Mouse (Mus musculus): ENCODE results near the gene Cabp2. TPM values are rescaled to one million over a fixed set of nuclear protein-coding genes. Genes with fewer than 3 reads are reported as not detected.

Cabp2 gene
- total RNA-seq (2023) = not detected

GRCm38 (mm10) chr19:4081394-4081793 is at the start of gene Cabp2:
Gene Cabp2, plus strand, starts transcription at chr19:4081578.

GRCm38 (mm10) chr19:4037788-4038232 is 43.6 kb upstream of the Cabp2 start, which contains the start of gene Gstp1:
Gene Gstp1, minus strand, starts transcription at chr19:4037985.

DNA sequence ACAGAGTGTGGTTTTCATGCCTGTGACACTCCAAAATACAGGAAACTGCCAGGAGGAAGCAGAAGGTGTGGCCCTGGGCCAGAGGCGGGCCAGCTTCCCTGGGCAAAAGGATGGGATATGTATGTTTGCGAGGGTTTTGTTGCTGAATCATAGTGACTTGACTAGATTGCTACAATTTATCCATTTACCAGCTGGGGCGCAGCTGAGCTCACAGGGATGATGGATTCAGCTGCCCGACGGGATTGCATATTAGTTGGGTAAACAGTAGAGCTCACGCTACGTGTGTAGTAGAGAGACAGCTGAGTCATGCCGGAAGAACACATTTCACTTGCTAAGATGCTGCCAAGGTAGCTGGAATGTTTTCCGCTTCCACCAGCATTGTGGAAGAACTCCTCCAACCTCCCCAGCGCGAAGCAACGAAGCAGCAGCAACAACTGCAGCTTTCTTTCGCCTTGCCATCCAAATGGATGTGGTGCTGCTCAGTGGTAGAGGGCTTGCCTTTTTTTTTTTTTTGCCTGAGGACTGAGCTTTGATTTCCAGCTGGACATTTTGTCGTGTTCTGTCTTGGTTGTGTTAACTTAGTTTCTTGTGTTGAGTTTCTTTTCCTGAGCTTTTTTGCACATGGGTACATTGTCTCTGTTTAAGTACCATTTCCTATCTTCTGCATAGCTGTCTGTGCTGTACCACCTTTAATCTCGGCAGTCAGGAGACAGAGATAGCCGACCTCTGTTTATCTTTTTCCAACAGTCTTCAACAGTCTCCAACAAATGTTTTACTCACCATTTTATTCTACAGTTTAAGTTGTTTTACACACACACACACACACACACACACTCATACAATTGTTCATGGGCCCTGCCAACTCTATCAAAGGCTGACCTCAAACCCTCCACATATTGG is 35.2 kb upstream of the Cabp2 start, which contains the start of gene Gstp2:
Gstp2 (minus strand) TSS at position 58 of the 900 bp plus-strand sequence.

GRCm38 (mm10) chr19:4059069-4059740 is 22.2 kb upstream of the Cabp2 start, which contains the start of gene Gstp3:
Gene Gstp3, minus strand, starts transcription at chr19:4059569.

GRCm38 (mm10) chr19:4096642-4097440 is 15.5 kb downstream of the Cabp2 start, which contains the start of gene Cdk2ap2:
Gene Cdk2ap2, plus strand, starts transcription at chr19:4097182.

GRCm38 (mm10) chr19:4099837-4100717 is 18.7 kb downstream of the Cabp2 start, which contains the start of gene Pitpnm1:
Gene Pitpnm1, plus strand, starts transcription at chr19:4099998.

GRCm38 (mm10) chr19:4125741-4126696 is 44.6 kb downstream of the Cabp2 start, which contains the start of gene Aip:
Gene Aip, minus strand, starts transcription at chr19:4125858.

Other genes starting within 250 kb of the Cabp2 start
- gene Chka, start 229.8 kb upstream of the Cabp2 start, total RNA-seq (2023) = 10 to 100 TPM; 66.9 to 67.9 TPM
- gene Tcirg1, start 174.4 kb upstream of the Cabp2 start, total RNA-seq (2023) = 100 to 1,000 TPM; 149 to 153 TPM
- 10 to 100 TPM; 91.9 to 93.5 TPM for gene Ndufs8, start 168.8 kb upstream of the Cabp2 start, total RNA-seq (2023)
- 1 to 10 TPM; 7.3 to 8.9 TPM for gene Aldh3b1, start 151.8 kb upstream of the Cabp2 start, total RNA-seq (2023)
- gene Unc93b1, start 146.4 kb upstream of the Cabp2 start, total RNA-seq (2023) = 100 to 1,000 TPM; 597 to 689 TPM
- under 1 TPM in 1 of 2 experiments, not detected in 1; 0.20 TPM for gene Aldh3b3, start 122.9 kb upstream of the Cabp2 start, total RNA-seq (2023)
- under 1 TPM in 1 of 2 experiments, not detected in 1; 0.84 TPM for gene Aldh3b2, start 109.2 kb upstream of the Cabp2 start, total RNA-seq (2023)
- not detected for gene Acy3, start 95.0 kb upstream of the Cabp2 start, total RNA-seq (2023)
- not detected for gene Tbx10, start 88.8 kb upstream of the Cabp2 start, total RNA-seq (2023)
- gene Nudt8, start 81.0 kb upstream of the Cabp2 start, total RNA-seq (2023) = 10 to 100 TPM; 24.9 to 29.1 TPM
- 1 to 10 TPM; 5.3 to 6.7 TPM for gene Gm49405, start 81.0 kb upstream of the Cabp2 start, total RNA-seq (2023)
- gene Doc2g, start 78.3 kb upstream of the Cabp2 start, total RNA-seq (2023) = 10 to 100 TPM; 11.0 to 13.3 TPM
- gene Ndufv1, start 68.8 kb upstream of the Cabp2 start, total RNA-seq (2023) = 10 to 100 TPM; 80.9 to 93.3 TPM
- 100 to 1,000 TPM; 131 to 150 TPM for gene Gstp1, start 43.6 kb upstream of the Cabp2 start, total RNA-seq (2023)
- 10 to 100 TPM; 11.4 to 26.4 TPM for gene Gstp2, start 35.6 kb upstream of the Cabp2 start, total RNA-seq (2023)
- not detected for gene Gstp3, start 22.0 kb upstream of the Cabp2 start, total RNA-seq (2023)
- gene Cdk2ap2, start 15.6 kb downstream of the Cabp2 start, total RNA-seq (2023) = 100 to 1,000 TPM; 114 to 121 TPM
- gene Pitpnm1, start 18.4 kb downstream of the Cabp2 start, total RNA-seq (2023) = 100 to 1,000 TPM; 227 to 233 TPM
- 100 to 1,000 TPM; 101 to 110 TPM for gene Aip, start 44.3 kb downstream of the Cabp2 start, total RNA-seq (2023)
- 1 to 10 TPM in 1 of 2 experiments, under 1 TPM in 1; 0.93 to 1.0 TPM for gene Gpr152, start 58.2 kb downstream of the Cabp2 start, total RNA-seq (2023)
- gene Cabp4, start 62.5 kb downstream of the Cabp2 start, total RNA-seq (2023) = 1 to 10 TPM; 1.6 to 2.2 TPM
- gene Coro1b, start 67.0 kb downstream of the Cabp2 start, total RNA-seq (2023) = 100 to 1,000 TPM; 148 to 156 TPM
- 100 to 1,000 TPM; 391 to 415 TPM for gene Ptprcap, start 72.0 kb downstream of the Cabp2 start, total RNA-seq (2023)
- gene Rps6kb2, start 81.8 kb downstream of the Cabp2 start, total RNA-seq (2023) = 10 to 100 TPM; 47.4 to 56.4 TPM
- 100 to 1,000 TPM in 1 of 2 experiments, 10 to 100 TPM in 1; 89.2 to 117 TPM for gene Carns1, start 93.9 kb downstream of the Cabp2 start, total RNA-seq (2023)
- 100 to 1,000 TPM; 315 to 328 TPM for gene Tbc1d10c, start 109.7 kb downstream of the Cabp2 start, total RNA-seq (2023)
- gene Ppp1ca, start 110.5 kb downstream of the Cabp2 start, total RNA-seq (2023) = 100 to 1,000 TPM; 431 to 450 TPM
- 10 to 100 TPM; 65.9 to 73.4 TPM for gene Rad9a, start 120.1 kb downstream of the Cabp2 start, total RNA-seq (2023)
- gene Clcf1, start 132.7 kb downstream of the Cabp2 start, total RNA-seq (2023) = 100 to 1,000 TPM; 161 to 176 TPM
- gene AC109138.7, start 132.8 kb downstream of the Cabp2 start, total RNA-seq (2023) = not detected
- 100 to 1,000 TPM; 198 to 208 TPM for gene Pold4, start 150.3 kb downstream of the Cabp2 start, total RNA-seq (2023)
- 10 to 100 TPM; 32.2 to 32.4 TPM for gene Ssh3, start 187.6 kb downstream of the Cabp2 start, total RNA-seq (2023)
- 10 to 100 TPM; 28.2 to 32.6 TPM for gene Ankrd13d, start 201.6 kb downstream of the Cabp2 start, total RNA-seq (2023)
- gene Grk2, start 224.6 kb downstream of the Cabp2 start, total RNA-seq (2023) = 100 to 1,000 TPM; 584 to 625 TPM

Measured in B cell, adult 67 days (primary cell).